In the genomic region with DNA sequence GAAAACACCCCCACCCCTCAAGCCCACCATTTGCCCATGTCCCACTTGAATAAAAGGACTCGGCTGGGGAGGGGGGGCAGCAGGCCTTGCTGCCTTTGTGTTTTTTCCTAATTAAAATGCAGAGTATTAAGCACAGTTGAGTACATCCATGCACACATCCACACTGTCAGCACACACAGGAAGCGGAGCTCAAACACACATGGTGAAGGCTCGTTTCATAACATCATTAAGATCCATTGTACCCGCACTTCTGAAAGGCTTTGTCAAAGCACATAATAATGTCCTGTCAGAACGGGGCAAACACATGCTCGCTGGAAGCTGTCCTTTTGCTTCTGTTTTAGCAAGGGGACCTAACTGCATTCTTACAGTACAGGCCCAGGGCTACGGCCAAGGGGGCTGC, we compare ENCODE assay signal across 11 mouse cellular contexts.
DNase-seq lines count a peak whose midpoint lies in the region; ATAC-seq and TF ChIP-seq lines count a peak whose summit lies in the region.
"Had no signal": no experiment of that assay in that cellular context is flagged by ENCODE, and none has a peak within 500 bp of the region (broad histone marks: within the 10 kb centered on the region; RNA-seq: fewer than 3 reads in every experiment).

No protein-coding gene starts in this region.

- H3K4me3 ChIP-seq in embryonic facial prominence, embryonic 12.5 days: no peak overlapping the region
- no peak overlapping the region for H3K4me3 ChIP-seq in hindbrain, embryonic 13.5 days
- H3K4me3 ChIP-seq in midbrain, postnatal 0 days (ENCODE audit: low read depth, low read length): no peak overlapping the region
- H3K4me3 ChIP-seq: liver, embryonic 15.5 days; myocyte had no signal

- no peak overlapping the region for H3K4me2 ChIP-seq in embryonic facial prominence, embryonic 12.5 days (replicated peaks)
- no peak overlapping the region for H3K4me2 ChIP-seq in hindbrain, embryonic 13.5 days
- H3K4me2 ChIP-seq in midbrain, postnatal 0 days (ENCODE audit: low read depth, low read length, poor library complexity, severe bottlenecking): no peak overlapping the region
- H3K4me2 ChIP-seq: liver, embryonic 15.5 days had no signal

- H3K9ac ChIP-seq in embryonic facial prominence, embryonic 12.5 days: no peak overlapping the region
- no peak overlapping the region for H3K9ac ChIP-seq in hindbrain, embryonic 13.5 days
- H3K9ac ChIP-seq in midbrain, postnatal 0 days (replicated peaks; ENCODE audit: low read length, poor library complexity, severe bottlenecking): no peak overlapping the region
- H3K9ac ChIP-seq: liver, embryonic 15.5 days had no signal

- 62% methylated on average over 7 of the region's 7 CpGs for WGBS in embryonic facial prominence, embryonic 12.5 days
- 15% methylated on average over 7 of the region's 7 CpGs for WGBS in hindbrain, embryonic 13.5 days
- 19% methylated on average over 7 of the region's 7 CpGs for WGBS in midbrain, postnatal 0 days

- TF ChIP-seq CTCF in brain, embryonic 14.5 days (IDR thresholded peaks at IDR 0.05; ENCODE audit: borderline replicate concordance, extremely low read depth, insufficient read depth, insufficient read length): no peak
- TF ChIP-seq CTCF in midbrain, postnatal 0 days (IDR thresholded peaks at IDR 0.05): no peak

- no peak for TF ChIP-seq POLR2A in brain, embryonic 14.5 days (IDR thresholded peaks at IDR 0.05; ENCODE audit: borderline replicate concordance, extremely low read depth, insufficient read depth, insufficient read length, poor library complexity, severe bottlenecking)

- H3K9me3 ChIP-seq in embryonic facial prominence, embryonic 12.5 days: no peaks in the 10 kb centered on the region
- H3K9me3 ChIP-seq in hindbrain, embryonic 13.5 days: no peaks in the 10 kb centered on the region
- no peaks in the 10 kb centered on the region for H3K9me3 ChIP-seq in midbrain, postnatal 0 days (ENCODE audit: low read length)
- H3K9me3 ChIP-seq: liver, embryonic 15.5 days had no signal

- no peaks in the 10 kb centered on the region for H3K36me3 ChIP-seq in embryonic facial prominence, embryonic 12.5 days
- no peaks in the 10 kb centered on the region for H3K36me3 ChIP-seq in hindbrain, embryonic 13.5 days
- H3K36me3 ChIP-seq in midbrain, postnatal 0 days (ENCODE audit: insufficient read depth, low read length): no peaks in the 10 kb centered on the region
- H3K36me3 ChIP-seq: liver, embryonic 15.5 days had no signal

- peak; percentile 25; the same call in 1 of the 2 replicates for ATAC-seq in embryonic facial prominence, embryonic 12.5 days (ENCODE audit: insufficient number of reproducible peaks, insufficient read depth, low FRiP score, low TSS enrichment)
- peak; percentile 73 for ATAC-seq in hindbrain, embryonic 13.5 days (ENCODE audit: low FRiP score)
- ATAC-seq in midbrain, postnatal 0 days (ENCODE audit: low FRiP score): 0 out of 2 replicates have a peak, but pooled peaks have one; percentile 52
- ATAC-seq in megakaryocyte, adult 5-6 weeks (ENCODE audit: poor library complexity, severe bottlenecking): no peak

- no peaks in the 10 kb centered on the region for H3K4me1 ChIP-seq in embryonic facial prominence, embryonic 12.5 days
- peaks cover 30% of the 10 kb centered on the region for H3K4me1 ChIP-seq in hindbrain, embryonic 13.5 days (replicated peaks)
- H3K4me1 ChIP-seq in midbrain, postnatal 0 days (ENCODE audit: insufficient read depth, low read length): no peaks in the 10 kb centered on the region
- H3K4me1 ChIP-seq: liver, embryonic 15.5 days had no signal

- peak; percentile 94 for DNase-seq in brain, embryonic 14.5 days (ENCODE audit: low read depth)
- peak; percentile 58 for DNase-seq in midbrain, postnatal 0 days (ENCODE audit: low spot score)
- no peak for DNase-seq in spleen, postnatal 14 days (ENCODE audit: low spot score in 2 of 2)
- DNase-seq in gastrocnemius, postnatal 10 days: no peak
- DNase-seq: kidney, postnatal 36 days; right cerebral cortex, postnatal 25 days had no signal

- H3K27me3 ChIP-seq in embryonic facial prominence, embryonic 12.5 days: no peaks in the 10 kb centered on the region
- H3K27me3 ChIP-seq in hindbrain, embryonic 13.5 days: no peaks in the 10 kb centered on the region
- no peaks in the 10 kb centered on the region for H3K27me3 ChIP-seq in midbrain, postnatal 0 days (ENCODE audit: insufficient read depth, low read length)
- H3K27me3 ChIP-seq: liver, embryonic 15.5 days had no signal

- no peak overlapping the region for H3K27ac ChIP-seq in embryonic facial prominence, embryonic 12.5 days
- H3K27ac ChIP-seq in hindbrain, embryonic 13.5 days: peak overlapping the region; percentile 84
- no peak overlapping the region for H3K27ac ChIP-seq in midbrain, postnatal 0 days (ENCODE audit: low read depth, low read length)
- H3K27ac ChIP-seq: liver, embryonic 15.5 days had no signal

Comparison
In these comparisons a context has a peak if more than half of its experiments do, and no peak if none do; other contexts are left out.
1. DNase-seq: peak in brain, embryonic 14.5 days (single experiment) and midbrain, postnatal 0 days (single experiment); none in spleen, postnatal 14 days (0 of 2) and gastrocnemius, postnatal 10 days (single experiment).